ENCODE assay signal across 7 mouse cellular contexts in genomic region chr8:69808864-69809403, GRCm38 (mm10). TPM values are rescaled to one million over a fixed set of nuclear protein-coding genes. Genes with fewer than 3 reads are reported as not detected.
DNase-seq lines count a peak whose midpoint lies in the region; ATAC-seq and TF ChIP-seq lines count a peak whose summit lies in the region.

No protein-coding gene starts in this region.

- H3K9ac ChIP-seq in hindbrain, embryonic 11.5 days (ENCODE audit: low read depth, low read length), result peak overlapping the region; percentile 57
- H3K9ac ChIP-seq in liver, embryonic 16.5 days (ENCODE audit: low read depth, low read length), result peak overlapping the region; percentile 65
- peak overlapping the region; percentile 79 for H3K9ac ChIP-seq in neural tube, embryonic 12.5 days

- peaks cover 9% of the 10 kb centered on the region for H3K4me1 ChIP-seq in testis, adult 2 months (ENCODE audit: control insufficient read depth, insufficient read depth, low read length)
- H3K4me1 ChIP-seq in hindbrain, embryonic 11.5 days (replicated peaks; ENCODE audit: control insufficient read depth, insufficient read depth, low read length), result no peaks in the 10 kb centered on the region
- peaks cover 9% of the 10 kb centered on the region for H3K4me1 ChIP-seq in liver, embryonic 16.5 days (ENCODE audit: control insufficient read depth, low read depth, low read length)
- H3K4me1 ChIP-seq in neural tube, embryonic 12.5 days, result peaks cover 16% of the 10 kb centered on the region

- no peak overlapping the region for H3K27ac ChIP-seq in testis, adult 2 months (ENCODE audit: control insufficient read depth, insufficient read depth, low read depth, low read length)
- H3K27ac ChIP-seq in hindbrain, embryonic 11.5 days (ENCODE audit: low read depth, low read length), result peak overlapping the region; percentile 47
- 0 out of 2 replicates have a peak overlapping the region, but pooled peaks have one; percentile 19 for H3K27ac ChIP-seq in liver, embryonic 16.5 days (ENCODE audit: low read length)
- peak overlapping the region; percentile 50; the same call in 1 of the 2 replicates for H3K27ac ChIP-seq in neural tube, embryonic 12.5 days

- no peaks in the 10 kb centered on the region for H3K27me3 ChIP-seq in testis, adult 2 months (ENCODE audit: control insufficient read depth, insufficient read depth, low read length)
- no peaks in the 10 kb centered on the region for H3K27me3 ChIP-seq in hindbrain, embryonic 11.5 days (ENCODE audit: control insufficient read depth, insufficient read depth, low read length)
- H3K27me3 ChIP-seq in liver, embryonic 16.5 days (ENCODE audit: control insufficient read depth, insufficient read depth, low read depth, low read length), result no peaks in the 10 kb centered on the region
- H3K27me3 ChIP-seq in neural tube, embryonic 12.5 days (replicated peaks), result no peaks in the 10 kb centered on the region

- WGBS in hindbrain, embryonic 11.5 days, result 3% methylated on average over 21 of the region's 23 CpGs
- under 1% methylated on average over 23 of the region's 23 CpGs for WGBS in liver, embryonic 16.5 days (ENCODE audit: insufficient replicate concordance)
- 3% methylated on average over 23 of the region's 23 CpGs for WGBS in neural tube, embryonic 12.5 days

- no peaks in the 10 kb centered on the region for H3K9me3 ChIP-seq in hindbrain, embryonic 11.5 days (ENCODE audit: control insufficient read depth, low read length)
- no peaks in the 10 kb centered on the region for H3K9me3 ChIP-seq in liver, embryonic 16.5 days (replicated peaks; ENCODE audit: control insufficient read depth, low read length)
- no peaks in the 10 kb centered on the region for H3K9me3 ChIP-seq in neural tube, embryonic 12.5 days

- H3K4me2 ChIP-seq in hindbrain, embryonic 11.5 days (replicated peaks; ENCODE audit: low read depth, low read length), result peak overlapping the region; percentile 72
- H3K4me2 ChIP-seq in liver, embryonic 16.5 days (ENCODE audit: low read depth, low read length), result peak overlapping the region; percentile 83
- H3K4me2 ChIP-seq in neural tube, embryonic 12.5 days (replicated peaks), result peak overlapping the region; percentile 87

- ATAC-seq in hindbrain, embryonic 11.5 days (ENCODE audit: low FRiP score), result peak; percentile 81
- 0 out of 2 replicates have a peak, but pooled peaks have one; percentile 20 for ATAC-seq in liver, embryonic 16.5 days (ENCODE audit: low read depth)
- peak; percentile 77 for ATAC-seq in neural tube, embryonic 12.5 days (ENCODE audit: low FRiP score, low read depth)

- TF ChIP-seq POLR2A in testis, adult 2 months (IDR thresholded peaks at IDR 0.05; ENCODE audit: control insufficient read depth, low read depth, low read length), result no peak

- DNase-seq in testis, postnatal 14 days (ENCODE audit: low spot score), result no peak
- peak; percentile 53 for DNase-seq in embryo, embryonic 10.5 days (ENCODE audit: low spot score)
- DNase-seq in hindbrain, embryonic 11.5 days (ENCODE audit: low spot score), result peak; percentile 55
- no peak for DNase-seq in yolk sac, embryonic 10.5 days (ENCODE audit: low spot score)

- peak overlapping the region; percentile 71 for H3K4me3 ChIP-seq in testis, adult 2 months (ENCODE audit: control insufficient read depth, low read depth, low read length)
- H3K4me3 ChIP-seq in hindbrain, embryonic 11.5 days (ENCODE audit: low read depth, low read length), result peak overlapping the region; percentile 55
- peak overlapping the region; percentile 62 for H3K4me3 ChIP-seq in liver, embryonic 16.5 days (ENCODE audit: low read depth, low read length)
- peak overlapping the region; percentile 47 for H3K4me3 ChIP-seq in neural tube, embryonic 12.5 days

- H3K36me3 ChIP-seq in testis, adult 2 months (ENCODE audit: control insufficient read depth, insufficient read depth, low read length), result no peaks in the 10 kb centered on the region; the same call in 1 of the 2 replicates
- H3K36me3 ChIP-seq in hindbrain, embryonic 11.5 days (ENCODE audit: control insufficient read depth, insufficient read depth, low read length), result peaks cover 25% of the 10 kb centered on the region
- H3K36me3 ChIP-seq in liver, embryonic 16.5 days (ENCODE audit: control insufficient read depth, insufficient read depth), result peaks cover 36% of the 10 kb centered on the region
- peaks cover 54% of the 10 kb centered on the region for H3K36me3 ChIP-seq in neural tube, embryonic 12.5 days

- TF ChIP-seq CTCF in testis, adult 2 months (IDR thresholded peaks at IDR 0.05; ENCODE audit: control insufficient read depth, insufficient read depth, insufficient replicate concordance, low read depth, low read length), result no peak

RNA-seq across cellular contexts. Expression of gene Gmip, which starts 0.5 kb away (rescaled TPM):
- 4.4 and 4.5 TPM in 2 replicates for polyA plus RNA-seq in testis, adult 2 months (2012; rRNA removed)
- polyA plus RNA-seq in hindbrain, embryonic 11.5 days (2014; fragmentation: Nextera tagmentation; extraction: Ambion mirVana), result 9.0 and 9.4 TPM in 2 replicates
- 5.0 and 7.0 TPM in 2 replicates for polyA plus RNA-seq in liver, embryonic 16.5 days (2015; fragmentation: Nextera tagmentation; extraction: Ambion mirVana)
- 24.9 and 28.0 TPM in 2 replicates for polyA plus RNA-seq in neural tube, embryonic 12.5 days (2016; fragmentation: Nextera tagmentation; extraction: Ambion mirVana)

RNA-seq across cellular contexts. Expression of gene Lpar2, which starts 13.3 kb away (rescaled TPM):
- 7.9 and 10.1 TPM in 2 replicates for polyA plus RNA-seq in testis, adult 2 months (2012; rRNA removed)
- polyA plus RNA-seq in hindbrain, embryonic 11.5 days (2014; fragmentation: Nextera tagmentation; extraction: Ambion mirVana), result 1.2 and 1.7 TPM in 2 replicates
- polyA plus RNA-seq in liver, embryonic 16.5 days (2015; fragmentation: Nextera tagmentation; extraction: Ambion mirVana), result 0.05 and 0.07 TPM in 2 replicates
- polyA plus RNA-seq in neural tube, embryonic 12.5 days (2016; fragmentation: Nextera tagmentation; extraction: Ambion mirVana), result 0.50 and 0.51 TPM in 2 replicates

RNA-seq across cellular contexts. Expression of gene Zfp866, which starts 18.0 kb away (rescaled TPM):
- polyA plus RNA-seq in testis, adult 2 months (2012; rRNA removed), result 6.4 and 8.1 TPM in 2 replicates
- polyA plus RNA-seq in hindbrain, embryonic 11.5 days (2014; fragmentation: Nextera tagmentation; extraction: Ambion mirVana), result 41.5 and 44.5 TPM in 2 replicates
- polyA plus RNA-seq in liver, embryonic 16.5 days (2015; fragmentation: Nextera tagmentation; extraction: Ambion mirVana), result 7.7 and 8.6 TPM in 2 replicates
- 38.8 and 39.5 TPM in 2 replicates for polyA plus RNA-seq in neural tube, embryonic 12.5 days (2016; fragmentation: Nextera tagmentation; extraction: Ambion mirVana)

RNA-seq across cellular contexts. Expression of gene Atp13a1, which starts 18.0 kb away (rescaled TPM):
- polyA plus RNA-seq in testis, adult 2 months (2012; rRNA removed), result 22.6 and 23.6 TPM in 2 replicates
- polyA plus RNA-seq in hindbrain, embryonic 11.5 days (2014; fragmentation: Nextera tagmentation; extraction: Ambion mirVana), result 34.5 and 35.8 TPM in 2 replicates
- polyA plus RNA-seq in liver, embryonic 16.5 days (2015; fragmentation: Nextera tagmentation; extraction: Ambion mirVana), result 18.6 and 20.9 TPM in 2 replicates
- polyA plus RNA-seq in neural tube, embryonic 12.5 days (2016; fragmentation: Nextera tagmentation; extraction: Ambion mirVana), result 50.8 and 53.8 TPM in 2 replicates

RNA-seq across cellular contexts. Expression of gene Pbx4, which starts 23.4 kb away (rescaled TPM):
- 187 and 222 TPM in 2 replicates for polyA plus RNA-seq in testis, adult 2 months (2012; rRNA removed)
- polyA plus RNA-seq in hindbrain, embryonic 11.5 days (2014; fragmentation: Nextera tagmentation; extraction: Ambion mirVana), result 41.5 and 42.5 TPM in 2 replicates
- 1.8 and 2.0 TPM in 2 replicates for polyA plus RNA-seq in liver, embryonic 16.5 days (2015; fragmentation: Nextera tagmentation; extraction: Ambion mirVana)
- 41.6 and 46.8 TPM in 2 replicates for polyA plus RNA-seq in neural tube, embryonic 12.5 days (2016; fragmentation: Nextera tagmentation; extraction: Ambion mirVana)

Comparison
In these comparisons a context has a peak if more than half of its experiments do, and no peak if none do; other contexts are left out.
1. DNase-seq: peak in embryo, embryonic 10.5 days (single experiment) and hindbrain, embryonic 11.5 days (single experiment); none in testis, postnatal 14 days (single experiment) and yolk sac, embryonic 10.5 days (single experiment).
2. ATAC-seq: peak in every context shown above with its lines; median percentile 81 in hindbrain, embryonic 11.5 days; 77 in neural tube, embryonic 12.5 days; 20 in liver, embryonic 16.5 days.
3. Peak in every context shown above with its lines, with median percentiles within 50 percentile points of each other: H3K4me3 ChIP-seq, H3K4me2 ChIP-seq and H3K9ac ChIP-seq.